Mouse (Mus musculus): ENCODE results near the gene Hecw2.

The Hecw2 gene

DNA sequence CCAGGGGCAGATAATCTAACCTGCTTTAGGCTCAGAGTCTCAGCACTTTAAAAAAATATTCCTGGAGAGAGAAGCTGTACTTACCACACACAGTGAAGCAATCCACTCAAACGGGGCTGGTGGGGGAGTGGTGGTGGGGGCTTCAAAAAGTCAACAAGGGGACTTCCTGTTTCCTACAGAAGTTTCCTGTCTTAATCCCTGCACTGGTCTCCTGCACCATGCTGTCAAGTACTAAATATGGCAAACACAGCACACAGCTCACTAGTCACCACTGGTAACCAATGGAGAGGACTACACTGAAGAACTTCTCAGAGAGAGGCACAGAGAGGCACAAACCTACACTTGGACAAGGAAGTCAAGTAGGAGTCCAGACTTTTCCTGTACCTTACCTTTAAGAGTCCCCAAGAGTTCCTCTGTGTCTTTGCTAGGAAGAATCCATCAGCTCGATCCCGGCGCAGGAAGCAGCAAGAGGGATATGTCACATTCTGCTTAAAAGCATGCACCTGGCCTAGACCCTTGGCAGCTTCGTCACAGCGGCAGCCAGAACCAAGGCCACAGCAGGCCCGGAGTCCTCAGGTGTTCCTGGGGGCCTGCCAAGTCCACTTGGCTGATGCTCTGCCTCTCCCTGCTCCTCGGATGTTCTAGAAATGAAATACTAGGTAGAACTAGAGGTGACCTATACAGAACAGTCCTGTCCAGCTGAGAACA, 217.0 kb downstream of the Hecw2 start:
- peak; percentile 80 for DNase-seq

- no peak for DNase-seq
Observed at GRCm38 (mm10) chr1:53976721-53977120, 218.2 kb downstream of the Hecw2 start.

GRCm38 (mm10) chr1:53976100-53976499, 218.9 kb downstream of the Hecw2 start:
- no peak for DNase-seq

DNA sequence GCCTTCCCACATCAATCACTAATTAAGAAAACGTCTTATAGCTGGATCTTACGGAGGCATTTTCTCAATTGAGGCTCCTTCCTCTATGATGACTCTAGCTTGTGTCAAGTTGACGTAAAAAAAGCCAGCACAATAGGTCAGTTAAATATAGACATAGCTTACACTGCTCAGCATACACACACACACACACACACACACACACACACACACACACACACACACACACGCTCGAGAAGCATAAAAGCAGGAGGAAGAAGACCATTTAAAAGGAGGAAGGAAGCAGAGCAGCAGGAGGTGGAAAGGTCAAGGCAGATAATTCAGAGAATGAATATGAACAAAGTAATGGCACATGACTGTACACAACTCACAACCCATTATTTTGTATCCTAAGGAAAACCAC, 220.0 kb downstream of the Hecw2 start:
- no peak for DNase-seq

DNA sequence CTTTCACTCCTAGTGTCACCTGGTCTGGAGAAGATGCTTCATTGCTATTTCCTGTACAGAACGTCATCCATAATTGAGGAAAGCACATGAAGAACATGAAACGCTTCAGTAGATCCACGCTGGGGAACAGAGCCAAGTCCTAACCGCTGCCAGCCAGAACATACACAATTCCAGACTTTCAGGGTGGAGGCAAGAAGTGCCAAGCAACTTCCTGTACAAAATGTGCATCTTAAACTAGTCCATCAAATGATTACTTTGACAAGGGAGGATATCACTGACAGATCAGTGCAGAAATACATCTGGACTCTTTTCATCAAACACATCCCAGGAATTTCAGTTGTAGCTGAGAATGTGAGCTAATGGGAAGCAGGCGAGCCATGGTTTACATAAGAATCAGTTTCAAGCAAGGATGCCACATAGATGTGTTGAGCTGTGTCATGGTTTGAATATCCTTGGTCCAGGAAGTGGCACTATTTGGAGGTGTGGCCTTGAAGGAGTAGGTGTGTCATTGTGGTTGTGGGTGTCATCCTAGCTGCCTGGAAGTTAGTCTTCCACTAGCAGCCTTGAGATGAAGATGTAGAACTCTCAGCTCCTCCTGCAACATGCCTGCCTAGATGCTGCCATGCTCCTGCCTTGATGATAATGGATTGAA, 224.5 kb downstream of the Hecw2 start:
- no peak for DNase-seq

DNA sequence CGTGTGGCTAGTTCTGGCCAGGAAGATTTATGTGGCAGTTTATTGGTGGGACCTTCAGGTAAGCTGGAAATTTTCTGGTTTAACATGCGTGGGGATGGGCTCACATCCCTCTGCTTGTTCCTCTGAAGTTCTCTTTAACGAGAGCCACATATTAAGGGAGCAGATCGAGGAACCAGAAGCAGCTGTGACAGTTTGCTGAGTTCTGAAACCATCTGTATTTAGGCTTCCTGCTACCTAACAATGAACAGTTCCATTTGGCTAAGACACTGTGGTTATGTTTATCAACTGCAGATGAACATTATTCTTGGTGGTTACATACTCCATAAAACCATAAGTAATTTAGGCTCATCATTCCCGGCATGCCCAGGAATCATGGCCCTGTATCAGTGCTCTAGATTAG, 242.6 kb downstream of the Hecw2 start:
- DNase-seq: no peak

DNA sequence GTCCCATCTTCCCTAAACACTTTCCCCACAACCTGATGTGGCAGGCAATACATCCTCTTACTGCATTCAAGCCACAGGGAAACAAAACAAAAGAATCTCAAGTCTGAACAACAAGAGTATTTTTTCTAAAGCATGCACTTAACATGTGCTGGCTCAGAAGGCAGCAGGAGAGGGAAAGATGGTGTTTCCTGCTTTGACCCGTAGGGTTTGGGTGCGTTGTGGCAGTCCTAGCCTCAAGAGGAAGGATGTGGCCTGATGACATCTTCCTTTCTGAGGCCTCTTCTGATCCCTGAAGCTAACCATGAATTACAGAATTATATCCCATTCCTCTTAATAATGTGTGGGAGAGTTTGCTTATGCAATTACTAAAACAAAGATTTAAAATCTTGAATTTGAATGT, 249.2 kb downstream of the Hecw2 start:
- no peak for DNase-seq

GRCm38 (mm10) chr1:53942468-53942867, 252.5 kb downstream of the Hecw2 start:
- DNase-seq: no peak

DNA sequence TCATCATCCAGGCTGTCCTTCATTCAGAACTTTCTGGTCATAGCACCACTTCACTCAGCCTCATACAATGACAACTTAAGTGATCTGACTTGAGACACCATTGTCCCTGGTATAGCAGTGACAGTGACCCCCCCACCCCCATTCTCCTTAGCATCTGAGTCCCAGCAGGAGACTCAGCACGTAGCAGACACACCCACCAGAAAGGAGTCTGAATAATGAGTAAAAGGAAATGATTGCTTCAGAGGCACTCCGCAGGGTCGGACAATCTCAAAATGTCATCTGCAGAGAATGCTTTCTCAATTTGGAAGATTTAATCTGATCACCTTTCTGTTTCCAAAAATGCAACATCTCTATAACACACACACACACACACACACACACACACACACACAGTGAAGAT, 253.4 kb downstream of the Hecw2 start:
- DNase-seq: no peak

DNA sequence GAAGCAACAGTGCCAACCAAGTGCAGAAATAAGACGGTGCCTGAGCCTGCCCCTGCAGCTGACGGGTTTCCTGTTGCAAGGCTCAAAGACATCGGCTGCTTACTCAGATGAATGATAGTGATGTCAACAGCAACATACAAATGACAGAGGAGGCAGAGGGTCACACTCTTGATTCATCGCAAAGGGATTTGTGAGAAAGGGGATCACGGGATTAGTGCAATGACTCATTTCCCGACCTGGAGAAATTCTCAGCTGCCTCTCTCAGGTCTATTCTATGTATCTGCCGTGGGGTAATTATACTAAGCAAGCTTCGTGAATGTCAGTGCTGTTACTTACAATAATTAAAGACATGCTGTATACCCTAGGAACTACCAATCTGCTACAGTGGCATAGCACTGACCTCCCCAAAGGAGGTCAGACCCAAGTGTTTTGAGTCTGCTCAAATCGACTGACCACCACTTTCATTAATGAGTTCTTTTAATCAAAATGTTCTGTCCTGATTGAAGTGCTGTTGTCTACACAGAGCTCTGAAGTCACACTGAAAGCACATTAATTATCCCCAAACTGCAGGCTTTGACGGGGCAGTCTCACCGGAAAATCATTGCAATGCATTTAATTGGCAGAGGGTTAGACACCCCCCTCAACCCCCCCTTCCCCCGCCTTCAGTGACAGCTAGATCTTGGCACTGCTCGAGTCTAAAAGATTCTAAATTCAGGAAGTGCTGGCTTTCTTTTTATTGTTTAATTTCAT, 254.5 kb downstream of the Hecw2 start:
- DNase-seq: no peak

- no peak for DNase-seq
Observed at GRCm38 (mm10) chr1:53939291-53939690, 255.7 kb downstream of the Hecw2 start.

DNA sequence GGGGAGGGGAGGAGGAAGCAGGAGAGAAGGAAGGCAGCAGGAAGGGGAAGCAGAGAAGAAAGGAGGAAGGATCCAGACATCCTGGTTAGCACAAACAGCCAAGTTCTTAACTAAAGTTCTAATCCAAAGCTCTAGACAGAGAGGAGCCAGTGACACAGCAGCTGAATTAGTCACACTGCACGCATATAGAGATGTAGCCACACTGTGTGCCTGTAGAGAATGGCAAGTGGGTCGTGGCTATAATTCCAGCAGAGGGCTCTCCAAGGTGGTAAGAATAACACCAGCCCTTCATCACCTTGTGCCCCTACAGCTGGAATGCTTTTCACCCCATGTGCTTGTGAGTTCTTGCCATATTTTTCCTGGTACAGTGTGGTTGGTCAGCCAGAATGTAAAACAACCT, 261.7 kb downstream of the Hecw2 start:
- no peak for DNase-seq

- no peak for DNase-seq
Observed at GRCm38 (mm10) chr1:53931314-53931713, 263.7 kb downstream of the Hecw2 start.

DNA sequence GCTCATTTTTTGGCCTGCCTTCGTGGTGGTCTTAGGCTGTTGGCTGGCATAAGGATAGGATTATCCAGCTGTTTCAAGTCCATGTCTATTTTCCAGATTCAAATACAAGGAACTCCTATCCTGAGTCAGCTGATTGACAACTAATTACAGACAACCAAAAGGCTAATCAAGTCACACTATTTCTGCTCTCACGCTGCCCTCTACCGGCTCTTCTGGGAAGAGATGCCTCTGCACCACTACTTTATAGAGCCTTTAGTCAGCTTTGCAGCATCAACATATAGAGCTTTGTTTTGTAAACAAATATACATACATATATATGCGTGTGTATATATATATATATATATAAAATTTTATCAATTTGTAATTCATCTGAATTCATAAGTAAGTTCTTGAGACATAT, 267.4 kb downstream of the Hecw2 start:
- peak; percentile 41 to 52 for DNase-seq

- DNase-seq: no peak
Observed at GRCm38 (mm10) chr1:53925149-53925901, 269.6 kb downstream of the Hecw2 start.

- DNase-seq: no peak
Observed at GRCm38 (mm10) chr1:53911848-53912247, 283.1 kb downstream of the Hecw2 start.

- no peak for DNase-seq
Observed at GRCm38 (mm10) chr1:53910251-53910650, 284.7 kb downstream of the Hecw2 start.

GRCm38 (mm10) chr1:53909118-53909517, 285.9 kb downstream of the Hecw2 start:
- DNase-seq: peak; percentile 16 to 61

GRCm38 (mm10) chr1:53906175-53906574, 288.8 kb downstream of the Hecw2 start:
- DNase-seq: no peak

- DNase-seq: no peak
Observed at GRCm38 (mm10) chr1:53900416-53900815, 294.6 kb downstream of the Hecw2 start.

GRCm38 (mm10) chr1:53894299-53894698, 300.7 kb downstream of the Hecw2 start:
- no peak for DNase-seq

DNA sequence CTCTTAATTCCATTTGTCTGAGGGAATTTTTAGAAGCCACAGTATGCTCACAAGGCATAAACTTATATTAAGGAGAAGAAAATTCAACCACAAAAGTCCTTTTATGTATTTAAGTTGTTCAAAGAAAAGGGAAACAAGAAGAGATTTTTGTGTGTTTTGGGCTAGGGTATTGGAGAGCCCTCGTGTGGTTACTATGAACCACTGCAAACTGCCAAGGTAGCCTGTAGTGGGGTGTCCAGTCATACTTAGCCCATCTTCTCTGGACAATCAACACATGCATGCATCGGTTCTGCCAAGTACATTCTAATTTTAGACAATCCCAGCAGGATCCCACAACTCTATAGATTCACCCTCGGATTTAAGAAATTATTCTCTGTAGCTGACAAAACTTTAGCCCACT, 304.6 kb downstream of the Hecw2 start:
- peak in 1 of 2 experiments; percentile 10 for DNase-seq

DNA sequence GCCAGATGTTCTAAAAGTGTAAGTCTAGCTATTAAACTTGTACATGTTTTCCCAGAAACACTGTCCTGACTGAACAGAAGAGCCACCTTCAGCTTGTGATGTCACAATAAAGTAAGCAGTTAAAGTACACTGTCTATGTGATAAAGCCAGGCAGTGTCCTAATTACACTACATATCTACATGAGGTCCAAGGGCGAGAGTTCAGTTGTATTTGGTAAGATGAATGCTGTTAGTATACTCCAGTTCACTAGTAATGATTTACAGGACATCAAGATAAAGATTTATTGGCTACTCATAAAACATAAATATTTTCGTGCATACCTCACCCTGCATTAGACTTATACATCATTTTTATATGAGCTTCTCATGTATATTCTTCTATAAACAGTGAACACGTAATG, 305.2 kb downstream of the Hecw2 start:
- no peak for DNase-seq

Data from cerebellum, postnatal 14 days (tissue).